Mouse (Mus musculus): ENCODE measurements around the gene Stx1a.

Stx1a gene

GRCm38 (mm10) chr5:135023344-135024173 lies at the start of gene Stx1a:
Stx1a (plus strand) TSS chr5:135023482.
- DNase-seq (ENCODE audit: low read depth, low spot score), result peak; percentile 89

GRCm38 (mm10) chr5:134973526-134973925 lies 49.8 kb upstream of the Stx1a start:
- no peak for DNase-seq (ENCODE audit: low read depth, low spot score)

GRCm38 (mm10) chr5:134974294-134974693 lies 49.0 kb upstream of the Stx1a start:
- DNase-seq (ENCODE audit: low read depth, low spot score), result no peak

- DNase-seq (ENCODE audit: low read depth, low spot score), result no peak
These were observed 48.4 kb upstream of the Stx1a start for GRCm38 (mm10) chr5:134974921-134975320.

- DNase-seq (ENCODE audit: low read depth, low spot score), result no peak
These were observed 47.1 kb upstream of the Stx1a start for GRCm38 (mm10) chr5:134976164-134976563.

- DNase-seq (ENCODE audit: low read depth, low spot score), result no peak
These were observed 46.6 kb upstream of the Stx1a start for GRCm38 (mm10) chr5:134976577-134977250.

- DNase-seq (ENCODE audit: low read depth, low spot score), result no peak
These were observed 45.4 kb upstream of the Stx1a start for GRCm38 (mm10) chr5:134977837-134978236.

GRCm38 (mm10) chr5:134981149-134981548 lies 42.1 kb upstream of the Stx1a start:
- no peak for DNase-seq (ENCODE audit: low read depth, low spot score)

- no peak for DNase-seq (ENCODE audit: low read depth, low spot score)
These were observed 40.2 kb upstream of the Stx1a start for GRCm38 (mm10) chr5:134983111-134983510.

GRCm38 (mm10) chr5:134983771-134984170 lies 39.5 kb upstream of the Stx1a start:
- no peak for DNase-seq (ENCODE audit: low read depth, low spot score)

GRCm38 (mm10) chr5:134985633-134986297 lies 37.5 kb upstream of the Stx1a start, which contains the start of gene Cldn3:
Cldn3 (plus strand) TSS chr5:134986214.
- DNase-seq (ENCODE audit: low read depth, low spot score), result no peak

GRCm38 (mm10) chr5:134986298-134987268 lies 36.7 kb upstream of the Stx1a start:
- DNase-seq (ENCODE audit: low read depth, low spot score), result no peak

- DNase-seq (ENCODE audit: low read depth, low spot score), result no peak
These were observed 34.1 kb upstream of the Stx1a start for GRCm38 (mm10) chr5:134989166-134989565.

- DNase-seq (ENCODE audit: low read depth, low spot score), result no peak
These were observed 33.5 kb upstream of the Stx1a start for GRCm38 (mm10) chr5:134989741-134990140.

- DNase-seq (ENCODE audit: low read depth, low spot score), result no peak
These were observed 30.7 kb upstream of the Stx1a start for GRCm38 (mm10) chr5:134992566-134992965.

- no peak for DNase-seq (ENCODE audit: low read depth, low spot score)
These were observed 24.9 kb upstream of the Stx1a start for GRCm38 (mm10) chr5:134998359-134998758.

GRCm38 (mm10) chr5:134999797-135000196 lies 23.5 kb upstream of the Stx1a start:
- DNase-seq (ENCODE audit: low read depth, low spot score), result no peak

- no peak for DNase-seq (ENCODE audit: low read depth, low spot score)
These were observed 22.5 kb upstream of the Stx1a start for GRCm38 (mm10) chr5:135000751-135001150.

- peak; percentile 47 for DNase-seq (ENCODE audit: low read depth, low spot score)
These were observed 22.0 kb upstream of the Stx1a start for GRCm38 (mm10) chr5:135001309-135001708.

GRCm38 (mm10) chr5:135002151-135002550 lies 21.1 kb upstream of the Stx1a start:
- DNase-seq (ENCODE audit: low read depth, low spot score), result no peak

Measured in embryo, embryonic 11.5 days (tissue).